Mouse (Mus musculus) embryo, embryonic 10.5 days (tissue): ENCODE measurements around the gene Plcb1.

Source experiments
- DNase-seq: peaks from one replicate; pipeline ENCODE4 v3.0.0-alpha.2; 2015; ENCODE audit warnings: low spot score

The Plcb1 gene

DNA sequence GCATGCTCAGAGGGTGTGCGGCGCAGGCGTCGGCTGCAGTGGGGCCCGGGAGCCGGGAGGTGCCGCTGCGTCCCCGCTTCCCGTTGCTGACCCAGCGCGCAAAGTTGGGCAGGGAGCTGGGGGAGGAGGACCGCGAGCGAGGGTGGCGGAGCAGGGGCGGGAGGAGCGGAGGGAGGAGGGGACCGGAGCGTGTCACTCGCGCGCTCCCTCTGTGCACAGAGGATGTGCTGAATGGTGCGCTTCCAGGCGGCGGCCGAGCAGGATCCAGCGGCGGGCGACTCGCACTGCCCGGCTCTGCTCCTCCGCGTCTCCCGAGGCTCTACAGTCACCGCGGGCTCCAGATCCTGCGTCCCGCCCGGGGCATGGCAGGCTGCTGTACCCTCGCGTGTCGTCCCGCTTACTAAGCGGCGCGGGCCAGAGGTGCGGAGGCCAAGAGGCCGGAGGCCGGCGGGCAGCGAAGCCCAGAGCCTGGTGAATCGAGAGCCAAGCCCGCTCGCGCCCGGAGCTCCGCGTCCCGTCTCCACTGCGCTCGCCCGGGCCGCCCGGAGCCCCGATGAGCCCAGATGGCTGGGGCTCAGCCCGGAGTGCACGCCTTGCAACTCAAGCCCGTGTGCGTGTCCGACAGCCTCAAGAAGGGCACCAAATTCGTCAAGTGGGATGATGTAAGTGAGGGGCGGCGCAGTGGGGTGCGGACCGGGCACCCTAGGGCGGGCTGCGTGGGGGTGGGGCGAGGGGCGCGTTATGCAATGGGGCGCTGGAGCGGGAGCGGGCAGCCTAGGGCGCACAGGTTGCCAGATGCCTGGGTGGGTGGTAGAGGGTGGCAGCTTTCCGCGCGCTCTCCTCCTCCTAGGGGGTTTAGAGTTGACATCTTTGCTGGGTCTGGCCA lies at the start of gene Plcb1:
Gene Plcb1, plus strand, starts transcription at position 98 of the 886 bp plus-strand sequence.
- DNase-seq, result peak; percentile 89

DNA sequence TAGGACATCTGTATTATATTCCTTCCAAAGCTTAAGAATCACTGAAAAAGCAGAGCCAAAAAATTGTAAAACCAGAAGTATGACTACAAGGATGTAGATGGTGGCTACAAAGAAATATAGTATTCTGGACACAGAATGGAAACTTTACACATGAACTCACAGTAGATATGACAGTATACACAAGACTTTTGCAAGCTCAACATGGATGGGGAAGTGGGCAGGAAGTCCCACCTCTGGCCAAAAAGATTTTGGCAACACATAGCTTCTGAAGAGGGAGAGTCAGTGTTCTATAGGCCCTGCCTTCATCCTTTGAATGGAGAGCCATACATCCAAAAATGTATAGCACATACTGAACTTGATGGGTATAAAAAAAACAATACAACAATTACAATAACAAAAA lies 30.3 kb upstream of the Plcb1 start:
- no peak for DNase-seq

DNA sequence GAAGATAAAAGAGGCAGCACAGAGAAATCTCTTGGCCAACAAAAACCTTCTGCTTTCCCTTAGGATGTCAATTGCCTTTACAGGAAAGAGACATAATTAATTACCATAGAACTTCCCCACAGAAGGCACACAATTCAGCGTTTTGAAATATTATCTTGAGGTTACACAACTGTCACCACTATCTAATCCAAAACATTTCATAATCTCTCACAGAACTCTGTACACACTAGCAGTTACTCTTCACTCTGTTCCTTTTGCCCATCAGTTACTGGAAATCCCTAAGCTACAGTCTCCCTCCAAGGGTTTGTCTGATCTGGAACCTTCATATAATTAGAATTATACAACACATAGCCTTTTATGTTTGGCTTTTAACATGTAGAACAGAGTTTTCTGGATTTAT lies 29.8 kb upstream of the Plcb1 start:
- no peak for DNase-seq

DNA sequence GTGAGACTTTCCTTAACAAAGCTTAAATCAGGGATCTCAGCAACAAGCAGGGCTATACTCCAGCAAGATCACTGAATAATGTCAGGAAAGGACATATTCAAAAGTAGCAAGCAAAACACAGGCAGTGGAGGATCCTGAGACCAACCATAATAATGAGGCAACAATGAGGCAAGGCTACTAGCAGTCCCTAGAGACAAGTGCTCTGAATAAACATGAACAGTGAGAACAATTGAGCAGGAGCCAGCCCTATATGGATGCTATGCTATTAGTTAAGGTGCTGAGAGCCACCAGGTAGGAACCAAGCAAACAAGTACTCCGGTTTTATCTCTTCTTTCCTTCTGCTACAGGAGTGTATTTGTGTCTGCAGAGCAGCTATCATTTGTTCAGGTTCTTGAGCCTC lies 24.8 kb upstream of the Plcb1 start:
- DNase-seq, result no peak

DNA sequence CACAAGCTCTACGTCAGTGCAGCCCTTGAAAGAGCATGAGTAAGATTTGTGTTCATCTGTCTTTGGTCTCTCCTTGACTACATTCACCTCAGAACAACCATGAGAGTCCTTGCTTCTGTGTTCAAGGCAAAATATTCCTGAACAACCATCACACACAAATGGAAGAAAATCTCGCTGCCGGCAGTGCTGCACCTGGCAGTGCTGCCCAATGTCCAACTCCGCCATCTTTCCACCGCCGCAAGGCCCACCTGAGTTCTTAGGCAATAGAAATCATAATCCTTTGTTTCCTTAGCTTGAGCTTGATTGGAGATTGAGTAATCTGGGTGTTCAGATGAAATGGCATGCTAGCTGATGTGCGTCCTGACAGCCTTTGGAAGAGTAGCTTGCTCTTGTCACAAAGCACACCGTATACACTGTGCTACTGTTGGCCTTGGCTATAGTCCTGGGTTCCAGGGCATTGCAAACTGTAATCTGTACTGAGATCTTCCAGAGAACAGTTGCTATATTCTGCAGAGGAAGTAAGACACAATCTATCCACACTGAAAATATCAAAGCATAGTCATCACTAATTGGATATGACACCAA lies 22.4 kb upstream of the Plcb1 start:
- no peak for DNase-seq

DNA sequence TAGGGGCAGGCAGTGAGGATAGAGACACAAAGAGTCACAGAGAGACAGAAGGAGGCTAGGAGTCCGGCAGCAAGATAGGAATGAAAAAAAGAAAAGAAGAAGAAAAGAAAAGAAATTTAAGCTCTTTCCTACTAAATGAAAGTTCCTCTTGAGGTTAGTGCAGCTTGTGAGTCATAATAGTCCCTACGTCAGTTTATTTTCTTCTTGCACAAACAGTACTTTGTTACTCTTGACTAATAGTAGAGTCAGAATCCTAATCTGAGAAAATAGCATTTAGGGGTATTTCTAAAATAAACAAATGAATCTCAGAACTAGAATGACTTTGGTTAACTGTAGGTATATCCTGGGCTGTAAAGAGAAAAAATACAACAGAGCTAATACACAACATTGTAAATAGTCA lies 21.4 kb upstream of the Plcb1 start:
- DNase-seq, result no peak

DNA sequence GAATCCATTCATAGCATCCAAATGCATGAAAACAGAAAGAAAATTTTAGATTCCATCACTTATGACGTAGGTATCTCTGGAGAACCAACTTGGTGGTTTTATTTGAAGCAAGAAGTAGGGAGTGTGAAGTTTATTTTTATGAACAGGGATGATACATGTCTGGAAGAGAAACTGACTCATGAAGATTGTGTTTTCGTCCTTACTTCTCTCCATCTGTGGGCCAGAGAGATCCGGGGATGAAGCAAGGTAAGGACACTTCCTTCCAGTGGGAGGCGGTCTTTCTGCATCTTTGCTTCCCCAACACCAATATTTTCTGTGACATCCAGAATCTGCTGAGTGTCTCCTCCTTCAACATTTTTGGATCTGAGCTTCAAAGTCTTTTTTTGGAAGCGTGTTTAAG lies 6.0 kb upstream of the Plcb1 start:
- DNase-seq, result no peak

DNA sequence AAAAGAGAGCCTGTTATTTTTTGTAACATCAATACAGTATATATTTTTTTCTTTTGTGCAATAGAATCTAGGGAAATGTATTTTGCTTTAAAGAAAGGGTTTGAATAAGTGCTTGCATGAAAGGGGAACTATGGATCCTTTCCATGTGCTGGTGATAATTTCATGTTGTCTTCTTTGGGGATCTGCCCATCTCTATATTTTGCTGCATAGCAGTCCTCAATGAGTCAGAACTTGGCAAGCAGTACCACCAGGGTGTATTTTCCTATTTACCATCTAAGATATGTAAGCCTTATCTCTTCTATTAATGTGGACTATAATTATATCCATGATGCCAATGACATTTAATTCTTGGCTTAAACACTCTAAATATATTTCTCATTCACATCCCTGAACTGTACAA lies 5.6 kb upstream of the Plcb1 start:
- DNase-seq, result no peak

DNA sequence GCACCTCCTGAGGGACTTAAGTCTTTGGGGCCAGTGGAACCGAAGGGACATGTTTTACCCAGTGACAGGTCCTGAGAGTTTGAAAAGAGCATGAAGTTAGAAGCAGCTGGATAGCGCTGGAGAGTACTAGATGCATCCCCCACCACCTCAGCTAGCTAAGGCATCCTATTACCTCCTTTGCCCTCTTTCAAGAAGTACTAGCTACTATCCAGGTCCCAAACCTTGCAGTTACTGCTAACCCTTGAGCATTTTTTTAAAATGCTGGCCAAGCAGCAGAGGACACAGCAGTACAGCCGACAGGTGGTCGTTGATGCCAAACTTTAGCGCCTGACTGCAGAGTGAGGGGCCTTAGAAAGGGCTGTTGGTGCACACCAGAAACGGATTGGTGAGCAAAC lies 986 bp downstream of the Plcb1 start:
- peak; percentile 40 for DNase-seq

DNA sequence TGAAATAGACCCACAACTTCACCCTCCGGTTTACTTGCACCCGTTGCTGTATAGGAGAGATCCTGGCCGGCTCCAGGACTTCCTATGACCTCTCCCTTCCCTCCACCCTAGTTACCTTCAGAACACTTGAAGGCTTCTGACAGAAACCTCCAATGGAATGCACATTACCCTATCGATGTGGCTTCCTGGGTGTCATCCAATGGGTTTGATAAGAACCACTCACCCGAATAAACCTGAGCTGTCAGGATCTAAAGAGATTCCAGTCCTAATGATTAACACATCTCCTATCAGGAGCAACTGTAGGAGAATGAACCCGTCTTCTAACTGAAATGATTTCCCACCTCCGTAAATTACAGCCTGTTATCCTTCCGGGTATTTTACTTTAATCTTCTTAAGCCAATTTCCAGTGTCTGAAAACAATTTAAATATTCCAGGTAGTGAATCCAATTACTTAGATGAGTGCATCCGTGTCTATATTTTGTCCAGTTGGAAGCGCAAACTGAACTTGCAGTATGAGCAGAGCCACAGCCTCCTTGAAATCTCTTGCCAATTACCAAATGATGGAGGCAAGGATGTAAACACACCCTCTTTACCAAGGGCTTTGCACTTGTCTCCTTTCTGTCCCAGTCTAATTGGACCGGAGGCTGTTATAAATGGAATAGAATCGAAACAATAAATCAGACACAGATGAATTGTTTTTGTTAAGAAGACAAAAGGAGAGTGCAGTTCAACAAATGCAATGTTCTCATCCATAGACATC lies 1.6 kb downstream of the Plcb1 start:
- DNase-seq, result peak; percentile 8

DNA sequence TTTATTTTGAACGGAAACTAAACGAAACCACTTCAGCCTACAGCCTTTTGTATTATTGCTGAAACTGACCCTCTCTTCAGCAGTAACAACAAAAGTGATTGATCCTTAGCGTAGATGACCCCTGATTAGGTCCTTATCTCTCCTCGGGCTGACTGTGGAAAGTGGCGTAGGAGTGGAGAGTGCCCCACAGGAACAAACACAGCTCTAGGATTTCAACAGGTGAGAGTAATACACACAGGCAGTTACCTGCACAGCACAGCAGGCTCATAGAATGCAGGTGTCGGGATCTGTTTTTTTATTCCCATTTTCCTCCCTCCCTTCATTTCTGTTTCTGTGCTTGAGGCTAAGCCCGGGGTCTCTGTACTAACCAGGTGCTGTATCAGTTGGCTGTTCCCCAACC lies 7.1 kb downstream of the Plcb1 start:
- no peak for DNase-seq

DNA sequence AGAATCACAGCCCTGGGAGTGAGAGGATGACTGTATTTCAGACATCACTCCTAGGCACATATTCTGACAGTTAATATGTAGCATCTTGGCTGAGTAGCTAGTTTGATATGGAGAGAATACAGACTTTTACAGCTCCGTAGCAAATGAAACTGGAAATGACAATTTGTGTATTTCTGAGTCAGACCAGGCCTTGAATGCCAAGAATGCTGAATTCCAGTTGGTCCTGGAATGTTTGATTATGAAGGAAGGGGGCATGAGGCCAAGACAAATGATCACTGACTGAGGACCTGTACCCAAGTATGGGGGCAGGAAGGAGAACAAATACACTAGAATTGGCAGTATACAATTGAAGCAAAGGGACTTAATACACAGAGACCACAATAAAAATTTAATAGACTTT lies 14.4 kb downstream of the Plcb1 start:
- DNase-seq, result no peak

DNA sequence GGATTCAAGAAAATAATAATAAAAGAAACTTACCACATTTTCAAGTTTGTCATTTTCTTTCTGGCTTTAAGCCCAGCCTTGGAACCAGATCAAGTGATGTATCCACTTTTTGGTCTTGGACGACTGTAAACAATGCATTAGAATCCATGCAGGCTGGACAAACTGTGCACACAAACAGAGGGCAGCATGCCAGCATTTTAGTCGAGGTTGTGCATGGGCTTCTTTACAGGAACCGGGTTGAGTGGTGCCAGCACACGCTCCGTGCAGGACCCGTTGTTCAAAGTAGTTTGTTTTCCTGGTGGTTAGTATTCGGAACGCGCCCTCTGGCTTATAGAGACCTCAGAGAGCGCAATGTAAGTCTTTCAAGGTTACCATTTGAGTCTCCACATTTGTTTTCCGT lies 30.5 kb downstream of the Plcb1 start:
- no peak for DNase-seq

DNA sequence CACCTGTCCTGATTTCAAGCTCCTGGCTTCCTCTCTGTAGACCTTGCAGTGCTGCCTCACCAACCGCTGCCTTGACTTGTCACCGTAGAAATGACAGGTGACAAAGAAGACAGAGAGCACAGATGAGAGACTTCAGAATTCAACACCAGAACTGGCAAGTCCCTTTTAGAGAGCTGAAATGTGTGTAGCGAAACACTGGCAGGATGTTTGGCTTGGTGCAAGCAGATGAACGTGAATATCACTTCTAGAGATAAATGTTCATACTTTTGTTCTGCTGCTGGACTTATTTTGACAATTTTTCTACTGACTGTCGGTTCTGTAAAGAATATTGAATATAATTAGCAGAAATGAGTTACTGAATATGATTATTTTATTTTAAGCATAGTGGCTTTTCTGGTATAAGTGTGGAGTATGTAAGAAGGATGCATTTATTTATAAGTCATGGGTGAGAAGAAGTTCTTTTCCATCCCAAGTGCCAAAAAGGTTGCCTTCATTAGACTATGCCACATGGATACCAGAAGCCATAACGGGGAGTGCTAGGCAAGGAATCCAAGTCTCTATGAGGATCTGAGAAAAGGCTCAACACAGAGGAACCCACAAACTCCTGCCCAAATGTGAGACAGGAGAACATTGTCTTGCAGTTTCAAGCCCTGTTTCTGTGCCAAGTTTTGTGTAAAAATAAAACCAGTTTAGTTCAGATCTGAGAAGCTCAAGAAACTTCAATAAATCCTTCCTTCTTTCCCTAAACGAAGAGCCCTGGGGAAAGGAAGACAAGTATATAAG lies 31.4 kb downstream of the Plcb1 start:
- DNase-seq, result no peak

DNA sequence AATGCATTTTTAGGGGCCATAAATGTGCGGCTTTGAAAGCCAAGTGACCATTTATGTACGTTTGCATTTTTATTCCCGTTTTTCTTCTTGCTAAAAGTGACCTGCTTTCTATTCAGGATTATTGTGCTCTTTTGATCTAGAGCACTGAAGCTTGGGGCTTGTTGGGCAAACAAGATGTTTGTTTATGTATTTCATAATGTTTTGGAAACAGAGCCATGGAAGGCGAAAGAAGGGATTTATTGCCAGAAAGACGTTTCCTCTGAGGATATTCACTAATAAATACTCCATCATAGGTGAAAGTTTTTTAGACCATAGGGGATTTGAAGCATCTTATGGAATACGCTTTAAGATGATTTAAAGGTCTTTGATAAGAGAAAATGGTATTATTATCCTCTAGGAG lies 35.3 kb downstream of the Plcb1 start:
- DNase-seq, result no peak

DNA sequence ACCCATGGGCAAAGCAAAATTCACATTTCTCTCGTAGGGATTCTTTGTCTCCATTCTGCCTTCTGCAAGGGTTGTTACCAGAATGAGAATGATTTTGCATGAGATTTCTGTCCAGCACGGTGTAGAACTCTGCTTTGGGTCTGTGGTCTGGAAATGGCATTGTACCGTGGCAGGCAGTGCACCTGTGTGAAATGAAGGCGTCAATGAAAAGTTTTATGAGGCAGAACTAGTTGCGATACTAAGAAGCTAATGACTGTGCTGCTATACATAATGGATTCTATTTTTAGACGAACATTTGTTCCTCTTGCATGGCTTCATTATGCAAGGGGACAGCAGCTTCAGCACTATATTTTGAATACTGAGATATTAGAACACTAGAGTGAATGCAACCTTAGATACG lies 39.8 kb downstream of the Plcb1 start:
- peak; percentile 4 for DNase-seq

DNA sequence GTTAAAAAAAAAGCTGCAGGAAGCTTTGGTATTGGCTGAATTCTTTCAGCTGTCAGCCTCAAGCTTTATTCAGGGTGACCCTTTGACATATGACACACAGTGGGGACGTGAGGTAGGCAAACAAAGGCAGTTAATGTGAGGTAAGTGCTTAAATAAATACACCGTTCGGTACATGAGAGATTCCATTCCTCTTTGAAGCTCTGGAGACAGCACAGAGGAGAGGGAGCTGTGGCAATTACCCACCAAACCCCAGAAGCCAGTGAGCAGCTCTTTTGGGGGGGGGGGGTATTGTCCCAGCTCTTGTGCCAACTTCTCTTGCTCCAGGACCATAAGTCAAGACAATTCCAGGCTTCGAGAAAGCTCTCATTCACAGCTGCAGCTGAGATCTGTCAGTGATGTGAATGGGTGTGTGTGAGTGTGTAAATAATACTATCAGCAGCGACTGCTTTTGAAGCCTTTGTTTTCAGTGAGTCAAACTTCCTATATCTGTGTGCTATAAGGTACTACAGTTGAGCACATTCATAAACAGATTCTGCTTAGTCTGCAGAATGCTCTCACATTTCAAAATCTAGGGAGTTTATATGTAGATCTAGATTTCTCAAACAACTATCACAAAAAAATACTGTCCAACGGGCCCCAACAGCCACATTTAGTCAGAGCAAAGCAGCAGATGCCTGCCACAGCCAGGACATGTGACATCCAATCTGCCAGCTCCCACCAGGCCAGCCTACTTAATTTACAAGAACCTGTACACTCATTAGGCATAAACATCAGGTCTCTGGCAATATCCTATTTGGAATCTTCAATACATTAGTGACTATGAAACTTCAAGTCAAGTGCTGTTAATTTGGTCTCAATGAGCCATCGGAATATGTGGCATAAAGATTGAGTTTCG lies 40.5 kb downstream of the Plcb1 start:
- DNase-seq, result peak; percentile 22

DNA sequence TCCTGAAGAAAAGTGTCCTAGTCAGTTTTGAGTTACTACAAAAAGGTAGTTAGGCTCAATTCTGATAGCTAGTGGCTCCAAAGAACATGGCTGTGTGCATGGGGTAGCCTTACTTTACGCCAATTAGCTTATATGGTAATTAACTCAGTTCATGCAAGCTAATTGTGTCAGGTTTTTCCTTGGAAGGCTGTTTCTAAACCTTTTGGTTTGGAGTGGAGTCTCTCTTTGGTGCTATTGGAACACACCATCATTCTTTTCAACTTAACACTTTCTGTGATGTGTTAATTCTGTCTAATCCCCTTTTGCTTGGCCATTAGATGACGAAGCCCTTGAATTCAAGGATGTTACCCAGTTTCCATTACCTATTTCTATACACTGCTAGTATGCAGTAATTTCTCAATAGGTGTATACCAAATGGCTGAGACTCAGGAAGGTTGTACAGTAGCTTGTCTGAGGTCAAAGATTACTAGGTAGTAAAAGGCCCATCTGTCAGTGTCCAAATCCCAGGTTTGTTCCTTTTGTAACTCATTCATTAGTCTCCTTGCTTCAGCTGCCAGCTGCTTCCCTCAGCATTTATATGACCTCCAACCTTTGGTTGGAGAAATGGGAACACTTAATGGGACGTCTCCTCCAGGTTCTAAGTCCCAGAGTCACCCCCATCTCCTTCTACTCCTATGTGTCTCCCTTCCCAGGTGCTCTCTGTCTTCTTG lies 42.1 kb downstream of the Plcb1 start:
- no peak for DNase-seq

DNA sequence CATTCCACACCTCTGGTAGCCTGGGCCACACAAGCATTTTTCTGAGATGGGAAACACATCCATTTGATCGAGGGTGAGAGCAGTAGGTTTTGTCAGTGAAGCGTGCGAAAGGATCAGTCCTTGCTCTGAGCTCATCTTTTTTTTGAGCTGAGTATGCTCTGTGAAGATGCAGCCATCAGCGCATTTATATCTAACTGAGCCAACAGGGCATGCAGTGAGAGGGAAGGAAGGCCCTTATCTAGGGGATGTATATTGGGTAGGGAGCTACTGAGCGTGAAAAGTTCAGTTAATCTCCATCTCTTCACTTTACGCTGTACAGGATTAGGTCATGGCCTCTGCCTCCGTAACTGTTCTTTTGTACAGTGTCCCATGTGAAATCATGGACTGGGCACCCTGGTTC lies 46.0 kb downstream of the Plcb1 start:
- no peak for DNase-seq

DNA sequence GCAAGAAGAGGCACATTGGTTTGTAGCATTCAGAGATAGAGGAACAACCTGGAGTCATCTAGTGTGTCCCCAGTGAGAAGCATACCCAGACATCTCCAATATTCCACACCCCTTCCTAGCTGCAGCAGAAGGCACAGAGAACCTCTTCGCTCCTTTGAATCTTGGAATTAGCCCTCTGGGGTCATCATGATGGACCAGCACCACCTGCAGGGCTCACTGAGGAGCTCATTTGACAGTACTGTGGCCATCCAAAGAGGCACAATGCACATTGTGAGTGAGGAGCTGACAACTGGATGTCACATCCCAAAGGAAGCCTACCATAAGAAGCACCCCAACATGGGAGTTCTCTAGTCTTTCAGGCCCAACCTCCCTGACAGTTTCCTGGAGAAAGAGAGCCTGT lies 50.2 kb downstream of the Plcb1 start:
- no peak for DNase-seq

DNA sequence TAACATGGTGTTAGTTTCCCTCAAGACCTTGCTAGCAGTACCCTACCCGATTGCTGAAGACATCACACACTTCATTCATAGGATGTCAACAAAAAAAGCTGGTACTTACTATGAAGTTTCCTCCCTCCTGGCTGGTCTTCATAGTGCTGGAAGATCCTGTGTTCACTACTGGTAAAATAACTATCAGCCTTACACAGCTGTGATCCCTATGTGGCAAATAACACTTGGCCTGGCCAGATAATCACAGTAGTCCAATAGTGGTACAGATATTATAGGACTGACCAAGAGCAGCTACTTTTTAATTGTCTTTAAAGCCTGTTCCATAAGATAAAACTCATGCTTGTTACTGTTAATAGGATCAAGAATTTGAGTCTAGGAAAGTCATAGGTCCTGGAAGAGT lies 52.3 kb downstream of the Plcb1 start:
- DNase-seq, result no peak
